Mouse (Mus musculus): ENCODE data around the gene Ece1. TPM values are rescaled to one million over a fixed set of nuclear protein-coding genes. Genes with fewer than 3 reads are reported as not detected.

Ece1 gene
- polyA plus RNA-seq, 1 experiment = 69.9 TPM

DNA sequence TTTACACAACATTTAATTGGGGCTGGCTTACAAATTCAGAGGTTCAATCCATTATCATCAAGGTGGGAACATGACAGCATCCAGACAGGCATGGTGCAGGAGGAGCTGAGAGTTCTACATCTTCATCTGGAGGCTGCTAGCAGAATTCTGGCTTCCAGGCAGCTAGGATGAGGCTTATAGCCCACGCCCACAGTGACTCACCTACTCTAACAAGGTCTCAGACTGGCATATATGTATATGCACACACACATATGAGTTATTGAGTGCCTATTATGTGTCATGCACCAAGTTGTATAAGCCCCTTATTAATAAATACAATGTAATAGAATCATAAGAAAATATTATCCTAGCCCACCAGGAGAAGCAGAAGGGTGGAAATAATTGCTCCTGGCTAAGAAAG is 120.8 kb downstream of the Ece1 start:
- Histone ChIP-seq H3K27me3 (ENCODE audit: control insufficient read depth, insufficient read depth, insufficient read length) (no peaks in the 10 kb centered on the region), H3ac (ENCODE audit: control insufficient read depth, insufficient read length) (no peak overlapping the region), H3K4me2 (ENCODE audit: low read depth) (no peak overlapping the region), H3K79me2 (ENCODE audit: control insufficient read depth, insufficient read depth) (no peaks in the 10 kb centered on the region), H3K36me3 (ENCODE audit: control insufficient read depth, insufficient read depth) (no peaks in the 10 kb centered on the region), H3K4me3 (no peak overlapping the region)
- TF ChIP-seq MAX (IDR thresholded peaks at IDR 0.05; ENCODE audit: low read depth) = no peak
- no peak for TF ChIP-seq POLR2AphosphoS2 (IDR thresholded peaks at IDR 0.05; ENCODE audit: insufficient read length, low read depth)
- no peak for TF ChIP-seq MYOD1 (IDR thresholded peaks at IDR 0.05; ENCODE audit: control insufficient read depth in 1 of 3, insufficient read length in 2 of 3, low read depth in 2 of 3)
- TF ChIP-seq CEBPB (IDR thresholded peaks at IDR 0.05; ENCODE audit: insufficient read depth, poor library complexity, severe bottlenecking) = no peak
- TF ChIP-seq POLR2A (IDR thresholded peaks at IDR 0.05; ENCODE audit: insufficient read length, low read depth) = no peak
- TF ChIP-seq MYOG (IDR thresholded peaks at IDR 0.05; ENCODE audit: control insufficient read depth in 1 of 3, insufficient read depth in 1 of 3, insufficient read length in 2 of 3, low read depth in 2 of 3) = no peak
- TF ChIP-seq TCF12 (IDR thresholded peaks at IDR 0.05; ENCODE audit: insufficient read depth, poor library complexity, severe bottlenecking) = no peak
- TF ChIP-seq SRF (IDR thresholded peaks at IDR 0.05; ENCODE audit: control insufficient read depth, insufficient read length, low read depth) = no peak
- no peak for TF ChIP-seq REST (IDR thresholded peaks at IDR 0.05; ENCODE audit: insufficient read depth, insufficient read length)
- TF ChIP-seq TCF3 (IDR thresholded peaks at IDR 0.05; ENCODE audit: insufficient read length, low read depth) = no peak
- no peak for TF ChIP-seq E2F4 (IDR thresholded peaks at IDR 0.05; ENCODE audit: insufficient read depth)
- no peak for TF ChIP-seq USF1 (IDR thresholded peaks at IDR 0.05; ENCODE audit: low read depth)

DNA sequence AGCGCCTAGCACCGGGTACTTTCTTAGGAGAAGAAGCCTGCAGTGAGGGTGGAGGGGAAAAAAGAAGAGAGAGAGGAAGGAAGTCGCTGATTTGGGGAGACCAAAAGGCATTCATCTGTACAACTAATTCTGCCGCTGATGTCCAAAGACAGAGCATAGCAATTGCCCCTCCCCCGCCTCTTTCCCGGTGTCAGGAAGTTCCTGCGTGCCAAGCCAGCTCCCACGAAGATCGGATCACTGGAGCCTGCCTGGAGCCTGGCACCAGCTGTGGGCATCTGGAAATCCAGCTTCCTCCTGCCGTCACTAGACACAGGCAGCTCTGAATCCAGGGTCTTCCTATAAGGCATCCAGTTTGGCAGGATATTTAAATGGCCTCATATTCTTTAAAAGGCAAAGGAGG is 122.2 kb downstream of the Ece1 start:
- Histone ChIP-seq H3K27me3 (ENCODE audit: control insufficient read depth, insufficient read depth, insufficient read length) (no peaks in the 10 kb centered on the region), H3ac (ENCODE audit: control insufficient read depth, insufficient read length) (no peak overlapping the region), H3K36me3 (ENCODE audit: control insufficient read depth, insufficient read depth) (no peaks in the 10 kb centered on the region), H3K4me3 (no peak overlapping the region), H3K79me2 (ENCODE audit: control insufficient read depth, insufficient read depth) (no peaks in the 10 kb centered on the region), H3K4me2 (ENCODE audit: low read depth) (no peak overlapping the region)
- TF ChIP-seq MAX (IDR thresholded peaks at IDR 0.05; ENCODE audit: low read depth) (no peak), MYOD1 (IDR thresholded peaks at IDR 0.05; ENCODE audit: control insufficient read depth in 1 of 3, insufficient read length in 2 of 3, low read depth in 2 of 3) (no peak), TCF12 (IDR thresholded peaks at IDR 0.05; ENCODE audit: insufficient read depth, poor library complexity, severe bottlenecking) (no peak), E2F4 (IDR thresholded peaks at IDR 0.05; ENCODE audit: insufficient read depth) (no peak), TCF3 (IDR thresholded peaks at IDR 0.05; ENCODE audit: insufficient read length, low read depth) (no peak), USF1 (IDR thresholded peaks at IDR 0.05; ENCODE audit: low read depth) (no peak), CEBPB (IDR thresholded peaks at IDR 0.05; ENCODE audit: insufficient read depth, poor library complexity, severe bottlenecking) (no peak), MYOG (IDR thresholded peaks at IDR 0.05; ENCODE audit: control insufficient read depth in 1 of 3, insufficient read depth in 1 of 3, insufficient read length in 2 of 3, low read depth in 2 of 3) (no peak), REST (IDR thresholded peaks at IDR 0.05; ENCODE audit: insufficient read depth, insufficient read length) (no peak), POLR2A (IDR thresholded peaks at IDR 0.05; ENCODE audit: insufficient read length, low read depth) (no peak), POLR2AphosphoS2 (IDR thresholded peaks at IDR 0.05; ENCODE audit: insufficient read length, low read depth) (no peak), SRF (IDR thresholded peaks at IDR 0.05; ENCODE audit: control insufficient read depth, insufficient read length, low read depth) (no peak)

DNA sequence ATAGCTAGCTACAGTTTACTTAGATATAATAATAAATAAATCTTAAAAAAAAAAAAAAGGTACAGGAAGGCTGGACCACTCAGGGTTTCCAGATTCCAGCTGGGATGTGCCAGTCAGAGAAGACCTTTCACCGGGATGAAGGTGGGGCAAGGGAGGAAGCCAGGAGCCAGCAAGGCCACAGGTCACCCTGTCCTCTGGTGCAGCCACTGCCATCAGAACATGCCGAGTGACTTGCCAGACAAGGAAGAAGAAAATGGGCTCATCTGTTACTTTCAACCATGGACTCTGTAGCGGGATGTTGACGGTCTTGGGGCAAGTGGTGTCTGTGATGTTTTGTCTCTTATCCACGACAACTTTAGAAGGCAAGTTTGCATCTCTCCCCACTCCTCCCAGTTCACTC is 122.7 kb downstream of the Ece1 start:
- no peak for TF ChIP-seq SRF (IDR thresholded peaks at IDR 0.05; ENCODE audit: control insufficient read depth, insufficient read length, low read depth)
- TF ChIP-seq USF1 (IDR thresholded peaks at IDR 0.05; ENCODE audit: low read depth) = no peak
- no peak for TF ChIP-seq REST (IDR thresholded peaks at IDR 0.05; ENCODE audit: insufficient read depth, insufficient read length)
- no peak for TF ChIP-seq POLR2AphosphoS2 (IDR thresholded peaks at IDR 0.05; ENCODE audit: insufficient read length, low read depth)
- TF ChIP-seq E2F4 (IDR thresholded peaks at IDR 0.05; ENCODE audit: insufficient read depth) = no peak
- no peak for TF ChIP-seq MAX (IDR thresholded peaks at IDR 0.05; ENCODE audit: low read depth)
- no peak for TF ChIP-seq MYOG (IDR thresholded peaks at IDR 0.05; ENCODE audit: control insufficient read depth in 1 of 3, insufficient read depth in 1 of 3, insufficient read length in 2 of 3, low read depth in 2 of 3)
- no peak for TF ChIP-seq CEBPB (IDR thresholded peaks at IDR 0.05; ENCODE audit: insufficient read depth, poor library complexity, severe bottlenecking)
- no peak for TF ChIP-seq TCF3 (IDR thresholded peaks at IDR 0.05; ENCODE audit: insufficient read length, low read depth)
- no peak for TF ChIP-seq POLR2A (IDR thresholded peaks at IDR 0.05; ENCODE audit: insufficient read length, low read depth)
- TF ChIP-seq MYOD1 (IDR thresholded peaks at IDR 0.05; ENCODE audit: control insufficient read depth in 1 of 3, insufficient read length in 2 of 3, low read depth in 2 of 3) = no peak
- no peak for TF ChIP-seq TCF12 (IDR thresholded peaks at IDR 0.05; ENCODE audit: insufficient read depth, poor library complexity, severe bottlenecking)
- Histone ChIP-seq H3K27me3 (ENCODE audit: control insufficient read depth, insufficient read depth, insufficient read length) (no peaks in the 10 kb centered on the region), H3K4me3 (no peak overlapping the region), H3K4me2 (ENCODE audit: low read depth) (no peak overlapping the region), H3K36me3 (ENCODE audit: control insufficient read depth, insufficient read depth) (no peaks in the 10 kb centered on the region), H3K79me2 (ENCODE audit: control insufficient read depth, insufficient read depth) (no peaks in the 10 kb centered on the region), H3ac (ENCODE audit: control insufficient read depth, insufficient read length) (no peak overlapping the region)

DNA sequence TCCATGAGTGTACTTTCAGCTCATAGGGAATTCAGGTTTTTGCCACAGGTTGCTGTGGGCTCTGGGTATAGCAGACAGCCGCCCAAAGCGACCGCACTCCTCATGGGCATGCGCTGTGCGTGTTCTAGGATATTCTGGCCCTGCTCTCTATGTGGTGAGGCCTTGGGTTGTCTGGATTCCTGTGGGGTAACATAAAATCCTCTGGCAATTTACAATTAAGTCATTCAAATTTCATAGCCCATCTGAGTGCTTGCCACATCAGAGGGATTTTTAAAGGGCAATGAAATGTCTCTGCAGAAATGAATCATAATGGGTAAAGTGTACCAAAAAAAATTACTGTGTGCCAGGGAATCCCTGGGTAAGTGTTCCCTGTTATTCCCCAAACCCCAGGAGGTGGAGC is 127.4 kb downstream of the Ece1 start:
- no peaks in the 10 kb centered on the region for H3K27me3 ChIP-seq (ENCODE audit: control insufficient read depth, insufficient read depth, insufficient read length)
- H3K4me2 ChIP-seq (ENCODE audit: low read depth) = no peak overlapping the region
- no peak overlapping the region for H3ac ChIP-seq (ENCODE audit: control insufficient read depth, insufficient read length)
- TF ChIP-seq TCF3 (IDR thresholded peaks at IDR 0.05; ENCODE audit: insufficient read length, low read depth) (no peak), REST (IDR thresholded peaks at IDR 0.05; ENCODE audit: insufficient read depth, insufficient read length) (no peak), POLR2AphosphoS2 (IDR thresholded peaks at IDR 0.05; ENCODE audit: insufficient read length, low read depth) (no peak), MAX (IDR thresholded peaks at IDR 0.05; ENCODE audit: low read depth) (no peak), CEBPB (IDR thresholded peaks at IDR 0.05; ENCODE audit: insufficient read depth, poor library complexity, severe bottlenecking) (0 out of 2 replicates have a peak, but pooled peaks have one; percentile 20), USF1 (IDR thresholded peaks at IDR 0.05; ENCODE audit: low read depth) (no peak), POLR2A (IDR thresholded peaks at IDR 0.05; ENCODE audit: insufficient read length, low read depth) (no peak), MYOG (IDR thresholded peaks at IDR 0.05; ENCODE audit: control insufficient read depth in 1 of 3, insufficient read depth in 1 of 3, insufficient read length in 2 of 3, low read depth in 2 of 3) (no peak), E2F4 (IDR thresholded peaks at IDR 0.05; ENCODE audit: insufficient read depth) (no peak)
- H3K4me3 ChIP-seq = no peak overlapping the region
- H3K79me2 ChIP-seq (ENCODE audit: control insufficient read depth, insufficient read depth) = peaks cover 5% of the 10 kb centered on the region
- H3K36me3 ChIP-seq (ENCODE audit: control insufficient read depth, insufficient read depth) = no peaks in the 10 kb centered on the region

Data from myocyte (in vitro differentiated cells).